Mouse (Mus musculus) forebrain, embryonic 15.5 days (tissue): ENCODE measurements around the gene Pxn. TPM values are rescaled to one million over a fixed set of nuclear protein-coding genes. Genes with fewer than 3 reads are reported as not detected.
A peak's percentile ranks its signal among the peaks of the same experiment; 100 is the strongest.
"Not testable (repeated sequence)": the region's sequence is repeated elsewhere in the genome, so short reads cannot be mapped to it uniquely, and the experiment has no call there.

ENCODE experiments used
- ATAC-seq: fragments of 200-750 bp; cut with Nextera tagmentation; replicated peaks from 2 replicates; pipeline ENCODE4 v1.8.0; 2017; ENCODE audit warnings: mild to moderate bottlenecking, moderate TSS enrichment, moderate library complexity
- H3K27ac ChIP-seq: fragments of 300-500 bp; sonication (generic); replicated peaks from 2 replicates; pipeline ENCODE4 v1.5.1; 2015; ENCODE audit warnings: mild to moderate bottlenecking, inconsistent platforms
- H3K27me3 ChIP-seq: fragments of 300-500 bp; sonication (generic); 2 replicates; pipeline ENCODE4 v1.6.1; 2015; ENCODE audit warnings: inconsistent platforms
- H3K36me3 ChIP-seq: fragments of 300-500 bp; sonication (generic); 2 replicates; pipeline ENCODE4 v1.6.1; 2015; ENCODE audit warnings: mild to moderate bottlenecking, inconsistent platforms
- H3K4me1 ChIP-seq: fragments of 300-500 bp; sonication (generic); 2 replicates; pipeline ENCODE4 v1.6.1; 2015; ENCODE audit warnings: inconsistent platforms
- H3K4me2 ChIP-seq: fragments of 300-500 bp; sonication (generic); replicated peaks from 2 replicates; pipeline ENCODE4 v1.6.1; 2015; ENCODE audit warnings: mild to moderate bottlenecking, inconsistent platforms
- H3K4me3 ChIP-seq: fragments of 300-500 bp; sonication (generic); 2 replicates; pipeline ENCODE4 v1.5.1; 2015; ENCODE audit warnings: mild to moderate bottlenecking, inconsistent platforms
- H3K9ac ChIP-seq: fragments of 300-500 bp; sonication (generic); replicated peaks from 2 replicates; pipeline ENCODE4 v1.6.1; 2015; ENCODE audit warnings: mild to moderate bottlenecking, inconsistent platforms
- H3K9me3 ChIP-seq: fragments of 300-500 bp; sonication (generic); 2 replicates; pipeline ENCODE4 v1.6.1; 2016; ENCODE audit warnings: inconsistent platforms
- WGBS: fragments of 180-500 bp; shearing (Covaris S2); methylation state at CpG from one replicate; pipeline ENCODE4 v1.1.7; 2015; ENCODE audit warnings: mixed read lengths; 5-methylcytosine and 5-hydroxymethylcytosine counted together
- polyA plus RNA-seq: library from polyadenylated mRNA; unstranded; fragments of >200 nt; fragmentation: Nextera tagmentation; extraction: Ambion mirVana; gene quantifications from 2 replicates; pipeline ENCODE4 v1.2.1, GENCODE M21; 2015

Gene Pxn
- polyA plus RNA-seq, 1 experiment from 2014 or later, result 19.1 TPM

GRCm38 (mm10) chr5:115488841-115489698 lies 17.4 kb upstream of the Pxn start:
- under 1% methylated on average over 39 of the region's 39 CpGs for WGBS
- no peaks in the 10 kb centered on the region for H3K9me3 ChIP-seq
- peaks cover 39% of the 10 kb centered on the region for H3K4me1 ChIP-seq
- H3K4me3 ChIP-seq, result peak overlapping the region; percentile 44
- H3K9ac ChIP-seq, result peak overlapping the region; percentile 98
- H3K27ac ChIP-seq, result peak overlapping the region; percentile 100
- peak; percentile 76 for ATAC-seq
- H3K4me2 ChIP-seq, result peak overlapping the region; percentile 78
- no peaks in the 10 kb centered on the region for H3K36me3 ChIP-seq
- H3K27me3 ChIP-seq, result no peaks in the 10 kb centered on the region

- H3K9ac ChIP-seq, result peak overlapping the region; percentile 98
- H3K4me2 ChIP-seq, result peak overlapping the region; percentile 78
- peak; percentile 82 for ATAC-seq
- peaks cover 35% of the 10 kb centered on the region for H3K4me1 ChIP-seq
- H3K36me3 ChIP-seq, result no peaks in the 10 kb centered on the region
- H3K4me3 ChIP-seq, result peak overlapping the region; percentile 44
- under 1% methylated on average over 50 of the region's 50 CpGs for WGBS
- H3K27ac ChIP-seq, result peak overlapping the region; percentile 100
- H3K9me3 ChIP-seq, result no peaks in the 10 kb centered on the region
- no peaks in the 10 kb centered on the region for H3K27me3 ChIP-seq
Observed at GRCm38 (mm10) chr5:115489699-115490637, 16.5 kb upstream of the Pxn start.

- peak overlapping the region; percentile 78 for H3K4me2 ChIP-seq
- ATAC-seq, result no peak
Observed at GRCm38 (mm10) chr5:115490638-115491000, 15.9 kb upstream of the Pxn start.

GRCm38 (mm10) chr5:115491076-115491475 lies 15.4 kb upstream of the Pxn start:
- H3K36me3 ChIP-seq, result no peaks in the 10 kb centered on the region
- peak overlapping the region; percentile 78; the same call in 1 of the 2 replicates for H3K4me2 ChIP-seq
- no peak overlapping the region for H3K4me3 ChIP-seq
- ATAC-seq, result no peak
- no peaks in the 10 kb centered on the region for H3K27me3 ChIP-seq
- no peaks in the 10 kb centered on the region for H3K9me3 ChIP-seq
- peaks cover 34% of the 10 kb centered on the region for H3K4me1 ChIP-seq
- H3K9ac ChIP-seq, result no peak overlapping the region
- peak overlapping the region; percentile 100 for H3K27ac ChIP-seq
- 35% methylated on average over 5 of the region's 5 CpGs for WGBS

More at GRCm38 (mm10) chr5:115490638-115491000, 15.9 kb upstream of the Pxn start:
- H3K27ac ChIP-seq, result peak overlapping the region; percentile 100
- no peaks in the 10 kb centered on the region for H3K9me3 ChIP-seq
- H3K4me3 ChIP-seq, result peak overlapping the region; percentile 1; the same call in 1 of the 2 replicates
- H3K4me1 ChIP-seq, result peaks cover 34% of the 10 kb centered on the region
- H3K27me3 ChIP-seq, result no peaks in the 10 kb centered on the region
- WGBS, result 7% methylated on average over 8 of the region's 8 CpGs
- H3K36me3 ChIP-seq, result no peaks in the 10 kb centered on the region
- no peak overlapping the region for H3K9ac ChIP-seq

GRCm38 (mm10) chr5:115491771-115492322 lies 14.6 kb upstream of the Pxn start:
- no peaks in the 10 kb centered on the region for H3K36me3 ChIP-seq
- WGBS, result 6% methylated on average over 28 of the region's 28 CpGs
- no peaks in the 10 kb centered on the region for H3K27me3 ChIP-seq
- peak overlapping the region; percentile 44 for H3K4me2 ChIP-seq
- no peak overlapping the region for H3K4me3 ChIP-seq
- peaks cover 34% of the 10 kb centered on the region for H3K4me1 ChIP-seq
- no peak overlapping the region for H3K27ac ChIP-seq
- no peak for ATAC-seq
- peak overlapping the region; percentile 31 for H3K9ac ChIP-seq
- H3K9me3 ChIP-seq, result no peaks in the 10 kb centered on the region

- no peak for ATAC-seq
- Histone ChIP-seq H3K27ac (no peak overlapping the region), H3K4me1 (peaks cover 34% of the 10 kb centered on the region), H3K27me3 (no peaks in the 10 kb centered on the region), H3K9me3 (no peaks in the 10 kb centered on the region), H3K4me2 (no peak overlapping the region), H3K9ac (no peak overlapping the region), H3K36me3 (no peaks in the 10 kb centered on the region), H3K4me3 (no peak overlapping the region)
- WGBS, result 78% methylated on average over 6 of the region's 6 CpGs
Observed at GRCm38 (mm10) chr5:115492711-115493335, 13.7 kb upstream of the Pxn start.

- no peak overlapping the region for H3K9ac ChIP-seq
- no peak for ATAC-seq
- WGBS, result 35% methylated on average over 5 of the region's 5 CpGs
- H3K9me3 ChIP-seq, result no peaks in the 10 kb centered on the region
- H3K4me2 ChIP-seq, result no peak overlapping the region
- H3K4me3 ChIP-seq, result no peak overlapping the region
- H3K4me1 ChIP-seq, result peaks cover 33% of the 10 kb centered on the region
- peak overlapping the region; percentile 5; the same call in 1 of the 2 replicates for H3K27ac ChIP-seq
- no peaks in the 10 kb centered on the region for H3K27me3 ChIP-seq
- no peaks in the 10 kb centered on the region for H3K36me3 ChIP-seq
Observed at GRCm38 (mm10) chr5:115493441-115493840, 13.0 kb upstream of the Pxn start.

- H3K36me3 ChIP-seq, H3K4me2 ChIP-seq, H3K27me3 ChIP-seq, H3K9ac ChIP-seq, ATAC-seq, H3K9me3 ChIP-seq, H3K27ac ChIP-seq, H3K4me3 ChIP-seq: not testable (repeated sequence)
- WGBS, result 81% methylated on average over 3 of the region's 3 CpGs
- peaks cover 26% of the 10 kb centered on the region for H3K4me1 ChIP-seq
Observed at GRCm38 (mm10) chr5:115495618-115496017, 10.9 kb upstream of the Pxn start.

GRCm38 (mm10) chr5:115497033-115497432 lies 9.4 kb upstream of the Pxn start:
- ATAC-seq, result no peak
- no peaks in the 10 kb centered on the region for H3K27me3 ChIP-seq
- no peak overlapping the region for H3K27ac ChIP-seq
- no peaks in the 10 kb centered on the region for H3K9me3 ChIP-seq
- no peak overlapping the region for H3K4me3 ChIP-seq
- H3K36me3 ChIP-seq, result no peaks in the 10 kb centered on the region
- H3K9ac ChIP-seq, result no peak overlapping the region
- peaks cover 13% of the 10 kb centered on the region for H3K4me1 ChIP-seq
- no peak overlapping the region for H3K4me2 ChIP-seq
- 77% methylated on average over 7 of the region's 7 CpGs for WGBS

GRCm38 (mm10) chr5:115498307-115499240 lies 7.9 kb upstream of the Pxn start:
- Histone ChIP-seq H3K9me3 (no peaks in the 10 kb centered on the region), H3K27me3 (no peaks in the 10 kb centered on the region), H3K4me2 (no peak overlapping the region), H3K36me3 (no peaks in the 10 kb centered on the region), H3K4me1 (peaks cover 4% of the 10 kb centered on the region; the same call in 1 of the 2 replicates), H3K9ac (no peak overlapping the region), H3K27ac (no peak overlapping the region), H3K4me3 (no peak overlapping the region)
- 60% methylated on average over 9 of the region's 9 CpGs for WGBS
- no peak for ATAC-seq
